In genomic region chr5:142909576-142910278, GRCm38 (mm10) we compare ENCODE assay signal across 8 mouse cellular contexts. TPM values are rescaled to one million over a fixed set of nuclear protein-coding genes. Genes with fewer than 3 reads are reported as not detected.
DNase-seq lines count a peak whose midpoint lies in the region; ATAC-seq and TF ChIP-seq lines count a peak whose summit lies in the region.

No protein-coding gene starts in this region.

- peaks cover 33% of the 10 kb centered on the region for H3K4me1 ChIP-seq in forebrain, embryonic 13.5 days
- peaks cover 25% of the 10 kb centered on the region for H3K4me1 ChIP-seq in hindbrain, postnatal 0 days (ENCODE audit: insufficient read depth, low read length)
- peaks cover 65% of the 10 kb centered on the region for H3K4me1 ChIP-seq in liver, embryonic 12.5 days
- peaks cover 24% of the 10 kb centered on the region for H3K4me1 ChIP-seq in neural tube, embryonic 11.5 days (ENCODE audit: control insufficient read depth, insufficient read depth, low read length)

- DNase-seq in urinary bladder, postnatal 25 days (ENCODE audit: low spot score): peak; percentile 26
- DNase-seq in urinary bladder, adult 2 months (ENCODE audit: low spot score): no peak
- no peak for DNase-seq in hindbrain, postnatal 0 days (ENCODE audit: low spot score)
- DNase-seq in neural tube, embryonic 11.5 days (ENCODE audit: low spot score): no peak
- DNase-seq in ovary, postnatal 36 days (ENCODE audit: low spot score): no peak
- no peak for DNase-seq in right cerebral cortex, adult 18-20 months

- no peaks in the 10 kb centered on the region for H3K27me3 ChIP-seq in forebrain, embryonic 13.5 days
- no peaks in the 10 kb centered on the region for H3K27me3 ChIP-seq in hindbrain, postnatal 0 days (ENCODE audit: insufficient read depth, low read length)
- no peaks in the 10 kb centered on the region for H3K27me3 ChIP-seq in liver, embryonic 12.5 days (replicated peaks)
- no peaks in the 10 kb centered on the region for H3K27me3 ChIP-seq in neural tube, embryonic 11.5 days (ENCODE audit: control insufficient read depth, insufficient read depth, low read length)

- WGBS in forebrain, embryonic 13.5 days: 71% methylated on average over 8 of the region's 8 CpGs
- WGBS in hindbrain, postnatal 0 days: 61% methylated on average over 8 of the region's 8 CpGs
- WGBS in liver, embryonic 12.5 days (ENCODE audit: insufficient replicate concordance): 34% methylated on average over 8 of the region's 8 CpGs
- WGBS in neural tube, embryonic 11.5 days: 39% methylated on average over 8 of the region's 8 CpGs

- peak overlapping the region; percentile 43 for H3K9ac ChIP-seq in forebrain, embryonic 13.5 days
- H3K9ac ChIP-seq in hindbrain, postnatal 0 days (replicated peaks; ENCODE audit: low read length): no peak overlapping the region
- peak overlapping the region; percentile 74 for H3K9ac ChIP-seq in liver, embryonic 12.5 days
- no peak overlapping the region; the same call in none of the 2 replicates for H3K9ac ChIP-seq in neural tube, embryonic 11.5 days (ENCODE audit: low read length)

- H3K4me2 ChIP-seq in forebrain, embryonic 13.5 days: no peak overlapping the region
- no peak overlapping the region for H3K4me2 ChIP-seq in hindbrain, postnatal 0 days (ENCODE audit: low read depth, low read length)
- H3K4me2 ChIP-seq in liver, embryonic 12.5 days: peak overlapping the region; percentile 74
- no peak overlapping the region for H3K4me2 ChIP-seq in neural tube, embryonic 11.5 days (ENCODE audit: low read depth)

- no peaks in the 10 kb centered on the region for H3K9me3 ChIP-seq in forebrain, embryonic 13.5 days (replicated peaks)
- no peaks in the 10 kb centered on the region for H3K9me3 ChIP-seq in hindbrain, postnatal 0 days (ENCODE audit: low read length)
- no peaks in the 10 kb centered on the region for H3K9me3 ChIP-seq in liver, embryonic 12.5 days (replicated peaks)
- H3K9me3 ChIP-seq in neural tube, embryonic 11.5 days (ENCODE audit: control insufficient read depth, low read length): no peaks in the 10 kb centered on the region

- peaks cover 9% of the 10 kb centered on the region for H3K36me3 ChIP-seq in forebrain, embryonic 13.5 days (ENCODE audit: poor library complexity, severe bottlenecking)
- H3K36me3 ChIP-seq in hindbrain, postnatal 0 days (ENCODE audit: insufficient read depth, low read length): peaks cover 8% of the 10 kb centered on the region
- peaks cover 10% of the 10 kb centered on the region for H3K36me3 ChIP-seq in liver, embryonic 12.5 days
- peaks cover under 1% of the 10 kb centered on the region for H3K36me3 ChIP-seq in neural tube, embryonic 11.5 days (ENCODE audit: control insufficient read depth, insufficient read depth, low read length)

- no peak for ATAC-seq in forebrain, embryonic 13.5 days
- no peak for ATAC-seq in hindbrain, postnatal 0 days
- no peak for ATAC-seq in liver, embryonic 12.5 days
- no peak for ATAC-seq in neural tube, embryonic 11.5 days (ENCODE audit: insufficient read depth, low FRiP score, low TSS enrichment)

- peak overlapping the region; percentile 40; the same call in 1 of the 2 replicates for H3K27ac ChIP-seq in forebrain, embryonic 13.5 days
- peak overlapping the region; percentile 100; the same call in 1 of the 2 replicates for H3K27ac ChIP-seq in hindbrain, postnatal 0 days
- peak overlapping the region; percentile 100 for H3K27ac ChIP-seq in liver, embryonic 12.5 days
- H3K27ac ChIP-seq in neural tube, embryonic 11.5 days (ENCODE audit: low read depth, low read length): peak overlapping the region; percentile 49

- TF ChIP-seq CTCF in hindbrain, postnatal 0 days (IDR thresholded peaks at IDR 0.05; ENCODE audit: low read depth): no peak

- H3K4me3 ChIP-seq in forebrain, embryonic 13.5 days: no peak overlapping the region
- H3K4me3 ChIP-seq in hindbrain, postnatal 0 days (ENCODE audit: low read length): no peak overlapping the region
- H3K4me3 ChIP-seq in liver, embryonic 12.5 days: no peak overlapping the region
- no peak overlapping the region for H3K4me3 ChIP-seq in neural tube, embryonic 11.5 days (ENCODE audit: low read depth, low read length)

RNA-seq across cellular contexts. Expression of gene Actb, which starts 3.2 kb away (rescaled TPM):
- 5,740 and 7,458 TPM in 2 replicates for polyA plus RNA-seq in urinary bladder, adult 2 months (2012; rRNA removed)
- 15,903 and 18,325 TPM in 2 replicates for polyA plus RNA-seq in forebrain, embryonic 13.5 days (2015; fragmentation: Nextera tagmentation; extraction: Ambion mirVana)
- total RNA-seq in hindbrain, postnatal 0 days (2014; rRNA removed): 5,437 and 5,693 TPM in 2 replicates
- polyA plus RNA-seq in hindbrain, postnatal 0 days (2015; fragmentation: Nextera tagmentation; extraction: Ambion mirVana): 15,098 and 15,291 TPM in 2 replicates
- 7,775 and 7,997 TPM in 2 replicates for polyA plus RNA-seq in liver, embryonic 12.5 days (2016; fragmentation: Nextera tagmentation; extraction: Ambion mirVana)
- polyA plus RNA-seq in neural tube, embryonic 11.5 days (2014; fragmentation: Nextera tagmentation; extraction: Ambion mirVana): 15,839 and 16,684 TPM in 2 replicates

RNA-seq across cellular contexts. Expression of gene Fbxl18, which starts 14.5 kb away (rescaled TPM):
- 7.0 and 8.4 TPM in 2 replicates for polyA plus RNA-seq in urinary bladder, adult 2 months (2012; rRNA removed)
- 30.7 and 35.1 TPM in 2 replicates for polyA plus RNA-seq in forebrain, embryonic 13.5 days (2015; fragmentation: Nextera tagmentation; extraction: Ambion mirVana)
- 68.6 and 73.8 TPM in 2 replicates for total RNA-seq in hindbrain, postnatal 0 days (2014; rRNA removed)
- 28.0 and 31.4 TPM in 2 replicates for polyA plus RNA-seq in hindbrain, postnatal 0 days (2015; fragmentation: Nextera tagmentation; extraction: Ambion mirVana)
- polyA plus RNA-seq in liver, embryonic 12.5 days (2016; fragmentation: Nextera tagmentation; extraction: Ambion mirVana): 5.8 and 6.1 TPM in 2 replicates
- polyA plus RNA-seq in neural tube, embryonic 11.5 days (2014; fragmentation: Nextera tagmentation; extraction: Ambion mirVana): 12.2 and 13.7 TPM in 2 replicates

RNA-seq across cellular contexts. Expression of gene Fscn1, which starts 50.4 kb away (rescaled TPM):
- polyA plus RNA-seq in urinary bladder, adult 2 months (2012; rRNA removed): 63.4 and 69.0 TPM in 2 replicates
- 521 and 522 TPM in 2 replicates for polyA plus RNA-seq in forebrain, embryonic 13.5 days (2015; fragmentation: Nextera tagmentation; extraction: Ambion mirVana)
- total RNA-seq in hindbrain, postnatal 0 days (2014; rRNA removed): 613 and 715 TPM in 2 replicates
- 412 and 457 TPM in 2 replicates for polyA plus RNA-seq in hindbrain, postnatal 0 days (2015; fragmentation: Nextera tagmentation; extraction: Ambion mirVana)
- 69.1 and 69.4 TPM in 2 replicates for polyA plus RNA-seq in liver, embryonic 12.5 days (2016; fragmentation: Nextera tagmentation; extraction: Ambion mirVana)
- 664 and 698 TPM in 2 replicates for polyA plus RNA-seq in neural tube, embryonic 11.5 days (2014; fragmentation: Nextera tagmentation; extraction: Ambion mirVana)

Comparison
In these comparisons a context has a peak if more than half of its experiments do, and no peak if none do; other contexts are left out.
1. H3K27ac ChIP-seq: peak in every context shown above with its lines; median percentile 100 in hindbrain, postnatal 0 days; 100 in liver, embryonic 12.5 days; 49 in neural tube, embryonic 11.5 days; 40 in forebrain, embryonic 13.5 days.
2. H3K9ac ChIP-seq: peak in forebrain, embryonic 13.5 days (single experiment) and liver, embryonic 12.5 days (single experiment); none in hindbrain, postnatal 0 days (single experiment) and neural tube, embryonic 11.5 days (single experiment).